Mouse (Mus musculus) forebrain, embryonic 14.5 days (tissue): ENCODE results near the gene Ddx24. TPM values are rescaled to one million over a fixed set of nuclear protein-coding genes. Genes with fewer than 3 reads are reported as not detected.

Source experiments
- ATAC-seq: fragments of 200-750 bp; cut with Nextera tagmentation; 2 replicates; pipeline ENCODE4 v1.8.0; 2017; ENCODE audit warnings: mild to moderate bottlenecking, moderate library complexity
- DNase-seq: peaks from one replicate; pipeline ENCODE4 v3.0.0-alpha.2; 2015; ENCODE audit warnings: low spot score
- H3K27ac ChIP-seq: fragments of 300-500 bp; sonication (generic); 2 replicates; pipeline ENCODE4 v1.5.1; 2014; ENCODE audit warnings: low read depth, mild to moderate bottlenecking, control low read depth, low read length, moderate library complexity
- H3K27me3 ChIP-seq: fragments of 300-500 bp; sonication (generic); replicated peaks from 2 replicates; pipeline ENCODE4 v1.6.1; 2014; ENCODE audit warnings: low read length, control low read depth, mixed read lengths; ENCODE audit not compliant: control insufficient read depth, insufficient read depth
- H3K36me3 ChIP-seq: fragments of 300-500 bp; sonication (generic); 2 replicates; pipeline ENCODE4 v1.6.1; 2014; ENCODE audit warnings: low read length, control low read depth; ENCODE audit not compliant: control insufficient read depth, insufficient read depth
- H3K4me1 ChIP-seq: fragments of 300-500 bp; sonication (generic); 2 replicates; pipeline ENCODE4 v1.6.1; 2014; ENCODE audit warnings: antibody characterized with exemption, low read length, control low read depth; ENCODE audit not compliant: control insufficient read depth, insufficient read depth
- H3K4me2 ChIP-seq: fragments of 300-500 bp; sonication (generic); 2 replicates; pipeline ENCODE4 v1.6.1; 2014; ENCODE audit warnings: mild to moderate bottlenecking, control low read depth, low read length
- H3K4me3 ChIP-seq: fragments of 300-500 bp; sonication (generic); 2 replicates; pipeline ENCODE4 v1.5.1; 2014; ENCODE audit warnings: low read depth, low read length, control low read depth
- H3K9ac ChIP-seq: fragments of 300-500 bp; sonication (generic); 2 replicates; pipeline ENCODE4 v1.6.1; 2014; ENCODE audit warnings: mild to moderate bottlenecking, low read length, control low read depth, moderate library complexity
- H3K9me3 ChIP-seq: fragments of 300-500 bp; sonication (generic); replicated peaks from 2 replicates; pipeline ENCODE4 v1.6.1; 2016; ENCODE audit warnings: low read length, control low read depth, mixed read lengths; ENCODE audit not compliant: control insufficient read depth
- WGBS: fragments of 180-500 bp; shearing (Covaris S2); extraction: QIAGEN DNeasy Blood & Tissue Kit; methylation state at CpG from one replicate; pipeline ENCODE4 v1.1.7; 2014; 5-methylcytosine and 5-hydroxymethylcytosine counted together
- polyA plus RNA-seq: library from polyadenylated mRNA; unstranded; fragments of >200 nt; fragmentation: Nextera tagmentation; extraction: Ambion mirVana; gene quantifications from 2 replicates; pipeline ENCODE4 v1.2.1, GENCODE M21; 2014

Ddx24 gene
- polyA plus RNA-seq, 1 experiment from 2014 or later, result 110 TPM

- Histone ChIP-seq H3K27me3 (no peaks in the 10 kb centered on the region), H3K36me3 (no peaks in the 10 kb centered on the region), H3K27ac (no peak overlapping the region), H3K9ac (no peak overlapping the region), H3K4me3 (no peak overlapping the region), H3K4me1 (no peaks in the 10 kb centered on the region), H3K9me3 (no peaks in the 10 kb centered on the region), H3K4me2 (no peak overlapping the region)
- 87% methylated on average over 17 of the region's 17 CpGs for WGBS
- ATAC-seq (no peak), DNase-seq (no peak)
Observed at GRCm38 (mm10) chr12:103361539-103362307, 63.9 kb downstream of the Ddx24 start.

GRCm38 (mm10) chr12:103360812-103361211 lies 64.8 kb downstream of the Ddx24 start:
- ATAC-seq (no peak), DNase-seq (no peak)
- H3K27me3 ChIP-seq, result no peaks in the 10 kb centered on the region
- H3K4me1 ChIP-seq, result no peaks in the 10 kb centered on the region
- H3K9ac ChIP-seq, result no peak overlapping the region
- 86% methylated on average over 8 of the region's 8 CpGs for WGBS
- no peak overlapping the region for H3K27ac ChIP-seq
- H3K36me3 ChIP-seq, result no peaks in the 10 kb centered on the region
- H3K4me2 ChIP-seq, result no peak overlapping the region
- no peaks in the 10 kb centered on the region for H3K9me3 ChIP-seq
- H3K4me3 ChIP-seq, result no peak overlapping the region

GRCm38 (mm10) chr12:103358951-103359801 lies 66.5 kb downstream of the Ddx24 start:
- no peak for DNase-seq
- H3K4me3 ChIP-seq, result no peak overlapping the region
- no peaks in the 10 kb centered on the region for H3K27me3 ChIP-seq
- no peaks in the 10 kb centered on the region for H3K9me3 ChIP-seq
- H3K36me3 ChIP-seq, result no peaks in the 10 kb centered on the region
- no peak overlapping the region for H3K4me2 ChIP-seq
- no peak overlapping the region for H3K27ac ChIP-seq
- no peak overlapping the region for H3K9ac ChIP-seq
- no peak for ATAC-seq
- H3K4me1 ChIP-seq, result no peaks in the 10 kb centered on the region
- WGBS, result 67% methylated on average over 4 of the region's 4 CpGs

- Histone ChIP-seq H3K27me3 (no peaks in the 10 kb centered on the region), H3K9me3 (no peaks in the 10 kb centered on the region), H3K4me1 (no peaks in the 10 kb centered on the region), H3K36me3 (no peaks in the 10 kb centered on the region), H3K27ac (no peak overlapping the region), H3K4me3 (no peak overlapping the region), H3K9ac (no peak overlapping the region), H3K4me2 (no peak overlapping the region)
- ATAC-seq (no peak), DNase-seq (no peak)
- 82% methylated on average over 8 of the region's 8 CpGs for WGBS
Observed at GRCm38 (mm10) chr12:103358216-103358615, 67.4 kb downstream of the Ddx24 start.

Other genes with a start within 250 kb of the Ddx24 start
- 0.33 TPM in 1 of 2 replicates, not detected in the other for gene Prima1, start 183.7 kb downstream of the Ddx24 start, polyA plus RNA-seq
- 5.2 and 5.5 TPM in 2 replicates for gene Fam181a, start 114.9 kb downstream of the Ddx24 start, polyA plus RNA-seq
- gene Asb2, start 69.8 kb downstream of the Ddx24 start, polyA plus RNA-seq, result 0.69 and 1.0 TPM in 2 replicates
- 20.8 and 23.4 TPM in 2 replicates for gene Otub2, start 37.1 kb downstream of the Ddx24 start, polyA plus RNA-seq
- 1.2 and 1.3 TPM in 2 replicates for gene 9330161L09Rik, start 18.0 kb downstream of the Ddx24 start, polyA plus RNA-seq
- gene Ifi27, start 8.4 kb upstream of the Ddx24 start, polyA plus RNA-seq, result 7.1 and 9.4 TPM in 2 replicates
- gene Ifi27l2a, start 17.9 kb upstream of the Ddx24 start, polyA plus RNA-seq, result 3.3 and 4.9 TPM in 2 replicates
- gene Ifi27l2b, start 31.4 kb upstream of the Ddx24 start, polyA plus RNA-seq, result not detected in 2 replicates
- 2.2 TPM in 2 replicates for gene Ppp4r4, start 106.5 kb upstream of the Ddx24 start, polyA plus RNA-seq
- gene Serpina10, start 205.6 kb upstream of the Ddx24 start, polyA plus RNA-seq, result 0.11 TPM in 1 of 2 replicates, not detected in the other
- gene Serpina6, start 231.4 kb upstream of the Ddx24 start, polyA plus RNA-seq, result not detected in 2 replicates